Mouse (Mus musculus): ENCODE measurements at regions not wholly inside any gene's neighbourhood (a gene's known extent, or its start where the extent isn't known, plus 50 kb on each side); places are given as distances from the start of the nearest gene placed in this dataset.
A peak's percentile ranks its signal among the peaks of the same experiment; 100 is the strongest.

DNA sequence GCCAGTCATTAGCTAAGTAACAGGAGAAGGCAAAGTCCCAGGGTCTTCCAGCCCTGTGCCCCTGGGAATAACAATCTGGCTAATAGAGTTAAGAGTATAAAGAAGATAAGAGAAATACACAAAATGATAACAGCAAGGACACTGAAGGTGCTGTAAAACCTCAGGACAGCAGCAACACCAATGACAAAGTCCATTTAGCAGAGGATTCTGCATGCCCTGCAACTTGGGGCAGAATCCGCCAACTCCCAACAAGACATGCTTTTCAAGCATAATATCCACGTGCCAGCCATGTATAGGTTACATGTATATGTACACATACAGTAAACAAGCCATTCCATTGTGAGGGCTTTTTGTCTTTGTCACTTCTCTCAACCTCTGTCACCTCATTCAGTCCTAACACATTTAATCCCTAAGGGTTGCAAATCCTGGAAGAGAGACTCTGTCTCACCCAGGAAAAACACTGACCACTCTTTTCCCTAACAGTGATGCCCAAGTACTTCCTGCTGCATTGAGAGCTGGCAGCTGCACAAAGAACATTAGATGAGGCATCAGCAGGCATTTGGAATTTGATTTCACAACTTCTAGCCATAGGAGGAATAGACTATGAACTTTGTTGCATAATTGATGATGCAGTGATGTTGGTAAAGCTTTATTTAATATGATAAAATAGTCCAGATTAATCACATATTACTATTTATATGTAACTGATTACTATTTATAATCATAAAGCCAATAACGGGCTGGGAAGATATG lies 105.8 kb upstream of the Slc4a7 start:
- DNase-seq, result no peak

DNA sequence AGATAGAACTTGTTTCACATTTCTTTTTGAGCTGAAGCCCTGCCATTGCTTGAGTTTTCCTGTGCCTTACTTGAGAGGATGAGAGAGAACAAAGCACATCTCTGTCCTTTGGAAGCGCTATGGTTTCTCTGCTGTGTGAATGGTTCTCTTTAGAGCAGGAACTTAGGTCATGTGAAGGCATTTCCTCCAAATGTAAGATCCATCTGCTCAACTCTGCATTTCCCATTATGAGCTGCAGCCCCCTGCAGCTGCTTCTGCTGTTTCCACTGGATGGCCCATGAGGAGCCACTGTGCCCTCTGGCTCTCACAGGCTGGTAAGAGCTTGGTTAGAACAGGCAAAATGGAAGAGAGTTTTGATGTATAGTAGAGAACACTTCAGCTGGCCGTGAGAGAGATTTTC lies 102.5 kb upstream of the Slc4a7 start:
- DNase-seq, result no peak

DNA sequence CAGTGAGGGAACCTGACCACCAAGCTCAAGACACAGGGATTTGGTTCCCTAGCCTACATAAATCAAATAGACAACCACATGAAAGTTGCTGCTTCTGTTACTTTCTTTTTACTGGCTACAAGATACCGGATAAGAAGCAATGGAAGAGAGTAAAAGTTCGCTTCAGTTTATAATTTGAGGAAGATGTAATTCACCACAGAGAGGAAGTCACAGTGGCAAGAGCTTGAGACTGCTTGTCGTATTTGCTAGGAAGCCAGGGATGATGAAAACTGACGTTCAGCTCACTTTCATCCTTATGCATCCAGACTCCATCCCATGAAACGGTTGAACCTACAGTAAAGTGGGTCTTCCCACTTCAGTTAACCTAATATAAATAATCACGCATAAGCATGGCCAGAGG lies 102.1 kb upstream of the Slc4a7 start:
- DNase-seq, result no peak

DNA sequence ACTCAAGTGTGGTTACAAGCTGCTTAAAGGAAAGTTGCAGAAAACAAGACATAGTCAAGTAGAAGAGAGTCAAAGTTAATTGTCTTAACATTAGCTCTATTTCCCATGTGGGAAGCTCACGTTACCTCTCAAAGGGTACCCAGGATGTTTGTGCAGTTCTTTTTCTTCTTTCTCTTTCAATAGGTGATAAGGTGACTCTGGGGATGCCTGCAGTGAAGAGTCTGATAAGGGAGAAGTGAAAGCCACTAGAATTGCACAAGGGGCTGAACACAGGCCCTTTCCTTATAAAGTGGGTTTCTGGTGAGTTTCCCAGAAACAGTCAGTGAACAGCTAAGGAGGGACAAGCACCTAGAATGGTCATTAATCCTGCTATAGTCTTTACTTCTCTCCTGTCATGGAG lies 98.6 kb upstream of the Slc4a7 start:
- no peak for DNase-seq

DNA sequence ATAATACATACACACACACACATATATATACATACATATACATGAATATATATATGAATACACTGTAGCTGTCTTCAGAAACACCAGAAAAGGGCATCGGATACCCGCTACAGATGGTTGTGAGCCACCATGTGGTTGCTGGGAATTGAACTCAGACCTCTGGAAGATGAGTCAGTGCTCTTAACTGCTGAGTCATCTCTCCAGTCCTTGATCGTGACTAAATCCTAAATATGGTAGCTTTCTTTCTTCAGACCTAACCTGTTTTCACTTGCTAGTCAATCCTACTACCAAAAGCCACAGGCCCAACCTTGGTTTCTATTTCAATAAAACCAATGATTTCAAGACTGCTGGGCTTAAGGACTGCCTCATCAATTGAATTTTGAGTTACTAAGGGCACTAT lies 95.0 kb upstream of the Slc4a7 start:
- DNase-seq, result no peak

DNA sequence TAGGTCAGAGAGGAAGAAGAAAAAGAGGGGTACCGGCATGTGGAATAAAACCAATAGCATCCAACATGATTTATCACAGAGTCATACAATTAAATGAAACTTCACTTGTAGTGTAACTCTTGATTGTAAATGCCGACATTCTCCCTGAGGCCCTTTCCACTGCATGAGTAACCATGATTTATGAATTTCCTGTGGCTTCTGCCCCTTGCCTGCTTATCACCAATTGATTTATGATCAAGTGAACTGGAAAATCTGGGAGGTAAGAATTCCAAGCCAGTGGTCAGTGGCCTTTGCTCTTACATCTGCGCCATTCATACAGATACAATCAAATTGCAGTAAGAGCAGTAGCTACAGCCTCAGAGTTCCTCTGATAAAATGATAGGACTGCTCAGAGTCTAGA lies 89.8 kb upstream of the Slc4a7 start:
- DNase-seq, result no peak

DNA sequence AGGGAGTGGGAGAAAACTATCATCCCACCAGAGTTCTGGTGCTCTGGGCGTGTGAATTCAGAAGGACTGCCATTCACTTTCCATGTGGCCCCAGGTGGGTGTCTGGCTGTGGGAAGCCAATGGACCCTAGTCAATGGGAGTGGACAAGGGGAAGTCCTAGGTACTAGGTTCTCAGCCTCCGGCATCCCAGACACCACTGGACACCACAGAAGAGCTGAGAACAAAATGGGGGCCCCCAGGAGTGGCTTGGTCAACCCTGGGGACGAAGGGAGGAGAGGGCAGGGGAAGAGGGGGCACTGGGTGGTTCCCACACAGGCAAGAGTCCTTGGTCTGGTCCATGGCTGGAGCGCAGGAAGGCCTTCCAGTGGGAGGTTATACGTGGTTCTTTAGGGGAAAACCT lies 81.8 kb upstream of the Slc4a7 start:
- DNase-seq, result no peak

DNA sequence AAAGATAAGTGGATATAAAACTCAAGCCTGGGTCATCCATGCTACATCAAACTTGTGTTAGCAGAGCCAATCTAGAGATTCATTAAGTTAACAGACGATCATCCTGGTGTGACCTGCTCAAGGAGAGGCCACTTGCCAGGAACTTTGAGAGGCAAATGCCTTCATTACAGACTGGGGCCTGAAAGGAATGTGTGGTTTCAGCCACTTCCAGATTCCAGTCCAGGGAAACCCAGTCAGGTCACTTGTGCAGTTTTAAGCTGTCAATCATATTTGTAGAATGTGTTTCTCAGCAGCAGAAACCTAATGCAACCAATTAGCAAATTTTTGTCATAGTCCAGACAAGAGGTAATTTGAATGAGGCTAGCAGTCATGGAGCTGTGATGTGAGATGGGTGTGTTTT lies 73.4 kb upstream of the Slc4a7 start:
- no peak for DNase-seq

DNA sequence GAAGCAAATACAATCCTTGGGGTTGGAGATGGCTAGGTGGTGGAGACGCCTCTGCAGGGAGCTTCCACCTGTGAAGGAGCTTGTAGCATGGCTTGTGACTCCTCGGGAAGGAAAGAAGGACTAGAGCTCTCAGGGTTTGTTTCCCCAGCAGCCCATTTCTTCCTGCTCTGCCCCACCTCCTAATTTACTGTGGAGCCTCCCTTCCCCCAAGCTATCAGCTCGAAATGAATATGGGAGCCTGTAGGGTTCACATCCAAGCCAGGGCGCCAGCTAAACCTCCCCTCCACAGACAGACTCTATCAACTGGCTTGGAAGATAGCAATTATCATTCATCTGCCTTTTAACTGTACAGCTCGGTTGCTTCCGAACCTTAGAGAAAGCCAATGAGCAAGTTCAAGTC lies 70.3 kb upstream of the Slc4a7 start:
- DNase-seq, result no peak

DNA sequence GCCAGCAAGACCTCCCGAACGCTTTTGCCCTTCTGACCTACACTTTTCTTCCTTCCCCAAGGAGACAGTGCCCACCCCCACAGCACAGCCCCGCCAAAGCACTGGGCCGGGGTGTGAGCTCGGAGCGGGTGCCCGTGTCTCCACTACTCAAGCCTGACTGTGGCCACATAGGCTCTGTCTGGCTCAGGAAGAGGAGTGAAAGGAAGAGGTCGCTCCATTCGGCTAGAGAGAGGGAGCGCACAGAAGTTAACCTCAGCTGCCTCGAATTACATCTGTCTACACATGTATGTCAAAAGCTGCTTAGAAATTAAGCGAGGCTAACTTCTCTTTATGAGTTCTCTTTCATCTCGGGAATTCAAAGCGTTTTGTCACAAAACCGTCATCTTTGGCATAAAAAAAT lies 69.6 kb upstream of the Slc4a7 start:
- DNase-seq, result peak in 1 of 2 experiments; percentile 21

DNA sequence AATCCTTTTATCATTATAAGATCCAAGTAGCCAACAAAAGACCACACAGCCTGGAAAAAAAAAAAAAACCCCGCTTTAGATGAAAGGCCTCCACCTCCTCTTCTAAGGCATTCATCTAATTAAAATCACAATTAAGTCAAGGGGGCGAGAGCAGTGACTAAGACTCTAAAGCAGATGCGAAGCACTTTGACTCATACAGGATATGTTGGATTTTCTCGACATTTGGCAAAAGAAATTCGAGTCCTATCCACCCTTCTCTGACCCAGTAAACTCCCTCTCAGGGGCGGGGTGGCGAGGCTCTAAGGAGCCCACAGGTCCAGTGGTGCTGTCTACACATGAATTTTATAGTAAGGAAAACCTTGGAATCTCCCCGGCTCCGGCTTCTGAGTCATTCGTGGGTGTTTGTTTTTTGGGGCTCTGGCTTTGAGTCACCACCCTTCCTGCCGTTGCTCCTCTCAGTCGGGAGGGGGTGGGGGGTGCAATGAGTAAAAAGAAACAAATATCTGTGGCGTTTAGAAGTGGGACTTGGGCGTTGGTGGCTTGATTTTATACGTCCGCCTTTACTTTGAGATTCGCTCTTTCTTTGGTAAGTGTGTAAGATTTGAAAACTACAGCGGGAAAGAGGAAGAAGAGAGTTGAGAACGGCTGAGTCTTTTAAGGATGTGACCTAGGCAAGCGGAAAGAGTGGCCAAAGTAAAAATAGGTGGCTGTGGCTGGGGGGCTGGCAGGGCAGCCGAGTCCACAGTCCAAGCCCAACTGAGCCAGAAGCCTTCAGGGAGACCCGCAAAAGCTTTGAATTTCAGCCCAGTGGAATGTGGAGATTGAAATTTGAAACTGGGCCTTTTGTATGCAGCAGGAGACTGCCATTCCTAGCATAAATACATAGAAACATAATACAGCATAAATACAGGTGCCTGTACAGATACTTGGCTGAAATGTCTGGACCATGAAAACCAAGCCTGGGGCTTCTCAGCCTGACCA lies 68.8 kb upstream of the Slc4a7 start:
- DNase-seq, result peak; percentile 14 to 46

DNA sequence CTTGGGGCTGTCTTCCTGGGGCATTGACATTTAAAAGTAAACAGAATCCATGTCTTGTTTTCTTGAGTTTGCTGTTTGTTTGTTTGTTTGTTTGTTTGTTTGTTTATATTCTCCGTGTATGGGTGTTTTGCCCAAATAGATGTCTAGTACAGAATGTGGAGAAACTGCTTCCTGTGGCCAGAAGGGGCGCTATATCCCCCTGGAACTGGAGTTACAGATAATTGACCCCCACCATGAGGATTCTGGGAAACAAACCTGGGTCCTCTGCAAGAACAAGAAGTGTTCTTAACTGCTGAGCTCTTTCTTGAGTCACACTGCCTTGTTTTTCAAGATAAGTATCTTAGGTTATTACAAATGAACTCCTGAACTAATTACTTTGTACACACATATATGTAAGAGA lies 68.1 kb upstream of the Slc4a7 start:
- no peak for DNase-seq

DNA sequence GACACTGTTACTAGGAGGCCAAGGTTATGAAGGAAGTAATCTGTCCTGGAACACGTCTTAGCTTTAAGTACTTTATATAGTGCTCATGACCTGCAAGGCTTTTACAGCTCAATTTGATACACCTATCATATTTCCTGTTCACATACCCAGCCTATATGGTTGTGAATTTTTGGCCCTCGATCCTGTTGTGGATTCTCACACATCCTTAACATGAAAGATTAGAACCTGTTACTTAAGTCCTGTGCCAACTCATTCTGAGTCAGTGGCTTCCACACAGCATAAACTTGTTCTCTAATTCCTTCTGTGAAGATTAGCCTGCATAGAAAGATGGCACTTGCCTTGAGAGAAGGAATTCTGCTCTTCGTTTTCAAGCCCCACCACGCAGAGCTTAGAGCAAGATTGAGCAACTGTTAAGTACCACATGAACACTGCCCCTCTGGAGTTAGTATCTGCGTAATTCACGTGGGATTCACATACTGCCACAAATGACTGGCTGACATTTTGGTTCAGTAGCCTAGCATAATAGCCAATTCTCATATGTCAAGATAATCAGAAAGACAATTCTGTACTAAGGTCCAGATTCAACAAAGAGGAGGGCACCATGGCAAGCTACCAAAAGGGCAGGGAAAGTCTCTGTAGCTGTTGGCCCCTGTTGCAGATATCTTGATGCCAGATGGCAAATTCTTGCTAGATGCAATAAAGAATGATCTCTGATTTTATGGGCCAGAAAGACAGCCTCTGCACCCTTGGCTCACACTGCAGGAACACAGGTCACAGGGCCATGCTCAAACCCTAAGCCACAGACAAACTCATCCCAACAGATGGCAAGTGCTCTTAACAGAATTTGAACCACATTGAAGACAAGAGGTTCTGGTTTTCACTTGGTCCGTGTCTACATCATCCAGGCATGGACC lies 62.7 kb upstream of the Slc4a7 start:
- no peak for DNase-seq

DNA sequence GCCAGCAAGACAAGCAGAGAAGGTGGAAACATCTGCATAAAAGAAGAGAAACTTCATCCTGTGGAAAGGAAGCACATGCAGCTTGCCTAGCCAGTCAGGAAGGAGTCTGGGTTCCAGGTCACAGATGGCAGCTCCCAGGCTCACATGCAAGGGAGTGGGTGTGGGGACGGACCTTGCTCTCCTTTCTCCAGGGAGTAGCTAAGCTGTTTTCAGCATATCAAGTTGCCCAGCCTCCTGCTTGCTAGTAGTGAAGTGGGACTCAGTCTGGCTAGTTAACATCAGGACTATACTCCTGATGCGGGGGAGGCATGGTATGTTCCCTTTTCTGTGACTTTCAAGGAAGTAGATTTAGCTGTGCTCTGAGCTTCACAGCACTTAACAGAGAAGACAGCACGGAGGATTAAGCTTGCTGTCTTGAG lies 62.0 kb upstream of the Slc4a7 start:
- no peak for DNase-seq

DNA sequence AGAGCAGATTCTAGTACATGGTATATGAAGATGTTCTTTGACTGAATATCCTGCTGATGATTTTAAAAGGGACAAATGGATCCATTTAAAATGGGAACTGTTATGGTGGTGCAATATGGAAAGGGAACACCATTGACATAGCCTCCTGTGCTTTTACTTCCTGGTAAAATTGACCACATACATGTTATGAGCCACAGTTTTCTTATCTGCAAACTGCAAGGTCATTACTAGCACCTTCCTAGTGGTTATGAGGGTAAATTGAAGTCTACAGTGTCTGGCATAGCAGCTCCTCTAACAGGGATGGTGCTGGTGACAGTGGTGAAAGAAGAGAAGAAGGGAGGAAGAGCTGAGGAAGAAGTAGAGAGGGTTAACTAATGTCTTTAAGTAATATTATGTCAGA lies 61.5 kb upstream of the Slc4a7 start:
- no peak for DNase-seq

DNA sequence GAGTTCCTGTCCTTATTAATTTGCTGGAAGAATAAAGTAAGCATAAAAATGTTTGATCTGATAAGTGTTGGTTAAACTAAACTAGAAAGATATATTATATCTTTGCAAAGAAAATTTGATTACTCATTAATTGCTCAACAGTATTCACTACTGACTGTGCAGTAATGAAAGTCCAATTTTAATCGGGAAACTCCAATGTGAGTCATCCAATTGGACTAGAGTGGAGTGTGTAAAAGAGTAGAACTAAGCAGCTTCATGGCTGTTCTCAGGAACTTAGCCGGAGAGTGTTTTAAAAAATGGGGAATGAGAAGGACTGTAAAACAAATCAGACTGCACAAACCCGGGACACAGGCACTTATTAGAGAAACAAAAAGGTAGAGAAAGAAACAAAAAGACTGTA lies 58.5 kb upstream of the Slc4a7 start:
- no peak for DNase-seq

DNA sequence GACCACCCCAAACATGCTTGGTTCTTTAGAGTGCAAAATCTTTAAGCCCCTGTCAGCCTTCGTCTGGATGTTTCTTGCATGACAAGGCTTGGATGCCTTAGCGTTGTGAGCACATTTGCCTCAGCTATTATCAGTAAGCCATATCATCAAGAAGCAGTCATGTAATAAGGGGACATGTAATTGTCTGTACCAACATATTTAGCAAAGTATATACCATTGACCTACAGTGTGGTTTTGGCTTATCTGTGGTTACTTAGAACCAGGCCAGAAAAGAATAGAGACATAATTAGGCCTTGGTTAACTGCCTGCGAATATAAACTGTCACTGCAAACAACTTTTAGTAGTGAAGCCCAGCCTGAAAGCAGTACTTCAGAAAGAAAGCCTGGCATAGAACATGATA lies 57.0 kb upstream of the Slc4a7 start:
- DNase-seq, result no peak

All from spleen, adult 18-20 months (tissue).